Mouse (Mus musculus) kidney, adult 2 months (tissue): ENCODE measurements around the gene Magi2. TPM values are rescaled to one million over a fixed set of nuclear protein-coding genes. Genes with fewer than 3 reads are reported as not detected.

Experiments used
- DNase-seq: peaks from one replicate; pipeline ENCODE4 v3.0.0; 2021
- H3K27ac ChIP-seq: fragments of 200-500 bp; 2 replicates; pipeline ENCODE4 v1.5.1; 2012; ENCODE audit warnings: low read depth, low read length, control low read depth, inconsistent platforms; ENCODE audit not compliant: insufficient read depth
- H3K27me3 ChIP-seq: fragments of 200-500 bp; replicated peaks from 2 replicates; pipeline ENCODE4 v1.6.1; 2012; ENCODE audit warnings: mild to moderate bottlenecking, moderate library complexity, low read length, inconsistent platforms; ENCODE audit not compliant: control insufficient read depth, insufficient read depth
- H3K36me3 ChIP-seq: fragments of 200-500 bp; 2 replicates; pipeline ENCODE4 v1.6.1; 2012; ENCODE audit warnings: mild to moderate bottlenecking, moderate library complexity, low read length, inconsistent platforms; ENCODE audit not compliant: control insufficient read depth, insufficient read depth
- H3K4me1 ChIP-seq: fragments of 200-500 bp; 2 replicates; pipeline ENCODE4 v1.6.1; 2011; ENCODE audit warnings: low read length; ENCODE audit not compliant: control insufficient read depth, insufficient read depth
- H3K4me3 ChIP-seq: fragments of 200-500 bp; 2 replicates; pipeline ENCODE4 v1.5.1; 2011; ENCODE audit warnings: mild to moderate bottlenecking, low read depth, low read length, control low read depth; ENCODE audit not compliant: insufficient read depth
- CTCF ChIP-seq: fragments of 200-500 bp; conservative IDR thresholded peaks from 2 replicates; pipeline ENCODE4 v1.5.1; 2011; ENCODE audit warnings: low read depth, mild to moderate bottlenecking, control low read depth, low read length, moderate library complexity, mixed read lengths; ENCODE audit not compliant: insufficient read depth, insufficient read length
- POLR2A ChIP-seq: fragments of 200-500 bp; IDR thresholded peaks from one replicate; pipeline ENCODE4 v1.6.1; 2011; ENCODE audit warnings: low read depth, low read length, control low read depth
- whole genome bisulfite sequencing: fragments of 180-500 bp; shearing (Covaris S2); methylation state at CpG from one replicate; pipeline ENCODE4 v1.1.7; 2018; 5-methylcytosine and 5-hydroxymethylcytosine counted together
- polyA plus RNA-seq: library from polyadenylated mRNA; depleted of rRNA; stranded (reverse); fragments of >200 nt; gene quantifications from 2 replicates; pipeline ENCODE4 v1.2.3, GENCODE M21; 2012

Gene Magi2
- polyA plus RNA-seq, 1 experiment: 6.1 TPM

DNA sequence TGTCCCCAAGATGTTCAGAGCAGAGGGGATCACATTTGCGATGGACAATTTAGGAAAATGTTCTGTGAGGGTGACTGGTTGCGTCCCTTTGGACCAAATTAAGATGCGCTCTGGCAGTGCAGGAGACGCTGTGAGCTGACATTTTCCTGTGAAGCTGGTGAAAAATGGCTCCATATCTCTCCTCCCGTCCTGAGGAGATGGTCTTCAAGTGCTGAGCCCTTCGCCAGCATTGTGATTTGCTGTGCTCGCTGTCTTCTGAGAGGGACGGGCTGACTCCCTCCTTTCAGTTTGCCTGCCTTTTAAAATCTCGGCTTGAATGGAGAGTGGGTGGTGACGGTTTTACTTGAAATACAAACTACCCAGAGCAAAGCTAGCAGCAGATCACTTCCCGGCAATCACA lies 682.2 kb downstream of the Magi2 start:
- 9% methylated on average over 11 of the region's 11 CpGs for WGBS
- DNase-seq: no peak
- Histone ChIP-seq H3K27me3 (no peaks in the 10 kb centered on the region), H3K4me3 (no peak overlapping the region), H3K36me3 (no peaks in the 10 kb centered on the region), H3K4me1 (peaks cover 6% of the 10 kb centered on the region), H3K27ac (no peak overlapping the region)
- TF ChIP-seq CTCF: no peak
- TF ChIP-seq POLR2A: no peak

DNA sequence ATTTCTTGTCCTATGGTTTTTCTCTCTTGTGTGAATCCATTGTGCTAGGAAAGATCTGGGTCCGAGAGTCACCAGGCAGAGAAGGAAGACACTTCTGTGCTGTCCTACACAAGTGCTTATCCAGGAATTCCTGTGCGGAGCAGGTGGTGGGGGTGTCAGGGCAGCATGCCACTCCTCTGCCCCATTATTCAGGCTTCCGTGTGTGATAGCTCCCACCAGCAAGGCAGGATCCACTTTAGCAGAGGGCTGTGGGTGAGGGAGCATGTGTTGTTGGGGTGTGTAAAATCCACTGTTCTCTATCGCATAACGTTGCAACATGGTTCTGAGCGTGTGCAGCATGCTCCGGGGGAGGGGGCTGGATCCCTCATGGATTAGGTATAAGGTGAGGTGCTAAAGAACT lies 682.8 kb downstream of the Magi2 start:
- 71% methylated on average over 7 of the region's 7 CpGs for WGBS
- no peak overlapping the region for H3K27ac ChIP-seq
- no peaks in the 10 kb centered on the region for H3K27me3 ChIP-seq
- no peak for TF ChIP-seq POLR2A
- TF ChIP-seq CTCF: no peak
- no peaks in the 10 kb centered on the region for H3K36me3 ChIP-seq
- DNase-seq: no peak
- H3K4me1 ChIP-seq: peaks cover 6% of the 10 kb centered on the region
- no peak overlapping the region for H3K4me3 ChIP-seq

GRCm38 (mm10) chr5:19932102-19932501 lies 705.3 kb downstream of the Magi2 start:
- Histone ChIP-seq H3K27ac (no peak overlapping the region), H3K27me3 (no peaks in the 10 kb centered on the region), H3K4me1 (no peaks in the 10 kb centered on the region), H3K4me3 (no peak overlapping the region), H3K36me3 (no peaks in the 10 kb centered on the region)
- WGBS: 80% methylated on average over 3 of the region's 3 CpGs
- DNase-seq: no peak
- TF ChIP-seq POLR2A (no peak), CTCF (no peak)

DNA sequence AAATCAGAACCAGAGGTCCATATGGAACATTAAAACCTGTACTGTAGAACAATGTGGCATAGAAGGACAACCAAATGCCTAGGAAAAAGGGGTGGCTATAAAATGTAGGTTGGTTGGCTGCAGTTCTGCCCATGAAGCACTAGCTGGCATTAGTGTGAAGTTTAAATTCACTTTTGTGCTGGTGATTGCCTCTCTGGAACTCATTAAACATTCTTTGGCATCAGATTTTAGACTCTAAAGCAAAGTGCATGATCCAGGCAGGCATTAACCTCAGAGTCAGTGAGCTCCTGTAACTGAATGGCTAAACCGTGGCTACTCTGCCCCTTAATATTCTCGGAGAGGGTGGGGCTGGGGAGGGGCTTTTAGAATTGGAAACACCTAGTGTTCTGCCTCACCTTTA lies 706.4 kb downstream of the Magi2 start:
- no peaks in the 10 kb centered on the region for H3K36me3 ChIP-seq
- no peak overlapping the region for H3K4me3 ChIP-seq
- no peak overlapping the region for H3K27ac ChIP-seq
- no peaks in the 10 kb centered on the region for H3K4me1 ChIP-seq
- DNase-seq: peak; percentile 88
- no peaks in the 10 kb centered on the region for H3K27me3 ChIP-seq
- 25% methylated on average over 2 of the region's 2 CpGs for WGBS
- TF ChIP-seq POLR2A: no peak
- TF ChIP-seq CTCF: no peak

- WGBS: 71% methylated on average over 2 of the region's 2 CpGs
- Histone ChIP-seq H3K27ac (no peak overlapping the region), H3K36me3 (no peaks in the 10 kb centered on the region), H3K4me1 (no peaks in the 10 kb centered on the region), H3K4me3 (no peak overlapping the region), H3K27me3 (no peaks in the 10 kb centered on the region)
- no peak for DNase-seq
- TF ChIP-seq CTCF: no peak
- TF ChIP-seq POLR2A: no peak
Measured at GRCm38 (mm10) chr5:19951102-19951501, 724.3 kb downstream of the Magi2 start.

DNA sequence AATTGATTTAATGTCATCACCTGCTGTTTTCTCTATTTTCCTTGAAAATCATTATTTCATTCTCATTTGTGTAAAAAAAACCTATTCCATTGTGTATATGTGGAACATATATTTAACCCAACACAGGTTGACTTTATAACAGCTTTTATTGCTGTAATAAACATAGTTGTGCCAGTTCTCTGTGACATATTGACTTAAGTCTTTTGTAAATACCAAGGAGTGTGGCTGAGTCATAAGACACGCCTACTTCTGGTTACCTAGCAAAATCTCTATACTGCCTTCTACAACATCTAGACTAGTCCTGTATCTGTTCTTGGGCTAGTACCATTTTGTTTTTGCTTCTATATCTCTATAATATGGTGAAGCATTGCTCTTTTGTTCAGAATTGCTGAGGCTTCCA lies 737.3 kb downstream of the Magi2 start:
- no peak overlapping the region for H3K4me3 ChIP-seq
- H3K4me1 ChIP-seq: no peaks in the 10 kb centered on the region
- H3K27me3 ChIP-seq: no peaks in the 10 kb centered on the region
- DNase-seq: no peak
- TF ChIP-seq POLR2A (no peak), CTCF (no peak)
- WGBS: 93% methylated on average over 1 of the region's 1 CpGs
- H3K36me3 ChIP-seq: no peaks in the 10 kb centered on the region
- H3K27ac ChIP-seq: no peak overlapping the region

DNA sequence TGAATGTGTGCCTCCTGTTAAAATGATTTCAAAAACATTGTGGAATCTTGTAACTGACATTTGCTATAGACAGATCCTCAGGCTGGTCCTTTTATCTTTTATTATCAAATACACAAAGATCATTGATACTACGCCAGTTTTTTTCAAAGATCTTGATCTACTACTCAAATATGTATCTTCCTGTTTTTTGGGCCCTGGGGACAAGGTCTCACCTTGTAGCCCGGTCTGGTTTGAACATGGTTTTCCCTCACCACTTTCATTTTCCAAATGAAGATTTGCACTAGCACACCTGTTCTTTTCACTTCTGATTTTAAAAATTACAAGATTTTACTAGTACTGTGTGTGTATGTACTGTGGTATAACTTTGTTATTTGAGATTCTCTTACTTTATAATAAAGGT lies 745.9 kb downstream of the Magi2 start:
- no peak for DNase-seq
- 88% methylated on average over 2 of the region's 2 CpGs for WGBS
- no peak overlapping the region for H3K4me3 ChIP-seq
- H3K27ac ChIP-seq: no peak overlapping the region
- no peak for TF ChIP-seq POLR2A
- TF ChIP-seq CTCF: no peak
- H3K27me3 ChIP-seq: no peaks in the 10 kb centered on the region
- H3K36me3 ChIP-seq: no peaks in the 10 kb centered on the region
- H3K4me1 ChIP-seq: no peaks in the 10 kb centered on the region

GRCm38 (mm10) chr5:19973852-19974251 lies 747.0 kb downstream of the Magi2 start:
- TF ChIP-seq POLR2A: no peak
- no peak for TF ChIP-seq CTCF
- Histone ChIP-seq H3K27ac (no peak overlapping the region), H3K4me1 (no peaks in the 10 kb centered on the region), H3K4me3 (no peak overlapping the region), H3K36me3 (no peaks in the 10 kb centered on the region), H3K27me3 (no peaks in the 10 kb centered on the region)
- 91% methylated on average over 3 of the region's 3 CpGs for whole genome bisulfite sequencing
- DNase-seq: no peak
